Mouse (Mus musculus) embryonic facial prominence, embryonic 15.5 days (tissue): ENCODE data around the gene Phf11a. TPM values are rescaled to one million over a fixed set of nuclear protein-coding genes. Genes with fewer than 3 reads are reported as not detected.

ENCODE experiments used
- ATAC-seq: fragments of 200-750 bp; cut with Nextera tagmentation; 2 replicates; pipeline ENCODE4 v1.8.0; 2017; ENCODE audit warnings: low read depth, moderate TSS enrichment; ENCODE audit not compliant: insufficient number of reproducible peaks, low FRiP score, low TSS enrichment
- H3K27ac ChIP-seq: fragments of 300-500 bp; sonication (generic); replicated peaks from 2 replicates; pipeline ENCODE4 v1.5.1; 2015; ENCODE audit warnings: mild to moderate bottlenecking, inconsistent platforms
- H3K27me3 ChIP-seq: fragments of 300-500 bp; sonication (generic); 2 replicates; pipeline ENCODE4 v1.6.1; 2015; ENCODE audit warnings: inconsistent platforms
- H3K36me3 ChIP-seq: fragments of 300-500 bp; sonication (generic); 2 replicates; pipeline ENCODE4 v1.6.1; 2015; ENCODE audit warnings: mild to moderate bottlenecking, inconsistent platforms
- H3K4me1 ChIP-seq: fragments of 300-500 bp; sonication (generic); 2 replicates; pipeline ENCODE4 v1.6.1; 2015; ENCODE audit warnings: inconsistent platforms
- H3K4me2 ChIP-seq: fragments of 300-500 bp; sonication (generic); replicated peaks from 2 replicates; pipeline ENCODE4 v1.6.1; 2015; ENCODE audit warnings: mild to moderate bottlenecking, inconsistent platforms
- H3K4me3 ChIP-seq: fragments of 300-500 bp; sonication (generic); replicated peaks from 2 replicates; pipeline ENCODE4 v1.5.1; 2015; ENCODE audit warnings: mild to moderate bottlenecking, inconsistent platforms
- H3K9ac ChIP-seq: fragments of 300-500 bp; sonication (generic); 2 replicates; pipeline ENCODE4 v1.6.1; 2015; ENCODE audit warnings: inconsistent platforms
- H3K9me3 ChIP-seq: fragments of 300-500 bp; sonication (generic); replicated peaks from 2 replicates; pipeline ENCODE4 v1.6.1; 2016; ENCODE audit warnings: inconsistent platforms
- WGBS: fragments of 180-500 bp; shearing (Covaris S2); methylation state at CpG from one replicate; pipeline ENCODE4 v1.1.7; 2015; 5-methylcytosine and 5-hydroxymethylcytosine counted together
- polyA plus RNA-seq: library from polyadenylated mRNA; unstranded; fragments of >200 nt; fragmentation: Nextera tagmentation; extraction: Ambion mirVana; gene quantifications from 2 replicates; pipeline ENCODE4 v1.2.1, GENCODE M21; 2015

Gene Phf11a
- polyA plus RNA-seq, 1 experiment from 2014 or later: not detected

DNA sequence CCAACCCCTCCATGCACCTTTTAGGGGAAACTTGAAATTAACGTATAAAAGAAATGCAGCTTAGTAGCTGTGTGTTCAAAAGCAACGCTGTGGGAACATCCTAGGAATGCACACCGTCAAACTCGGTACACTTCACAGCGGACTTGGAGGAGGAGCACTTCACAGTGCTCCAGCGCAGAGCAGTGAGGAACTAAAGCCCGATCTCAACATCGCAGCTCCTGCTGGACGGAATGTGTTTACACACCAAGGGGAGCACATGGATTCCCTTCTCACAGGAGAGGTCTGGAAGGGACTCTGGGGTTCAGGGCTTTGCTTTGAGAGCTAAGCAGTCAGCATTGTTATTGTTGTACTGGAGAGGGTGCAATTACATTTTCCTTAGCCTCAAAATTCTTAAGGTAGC lies 63.7 kb downstream of the Phf11a start:
- Histone ChIP-seq H3K9ac (no peak overlapping the region), H3K9me3 (no peaks in the 10 kb centered on the region), H3K4me1 (no peaks in the 10 kb centered on the region), H3K4me2 (no peak overlapping the region), H3K36me3 (peaks cover 89% of the 10 kb centered on the region), H3K4me3 (no peak overlapping the region), H3K27ac (no peak overlapping the region), H3K27me3 (no peaks in the 10 kb centered on the region)
- 95% methylated on average over 9 of the region's 9 CpGs for WGBS
- ATAC-seq: no peak

DNA sequence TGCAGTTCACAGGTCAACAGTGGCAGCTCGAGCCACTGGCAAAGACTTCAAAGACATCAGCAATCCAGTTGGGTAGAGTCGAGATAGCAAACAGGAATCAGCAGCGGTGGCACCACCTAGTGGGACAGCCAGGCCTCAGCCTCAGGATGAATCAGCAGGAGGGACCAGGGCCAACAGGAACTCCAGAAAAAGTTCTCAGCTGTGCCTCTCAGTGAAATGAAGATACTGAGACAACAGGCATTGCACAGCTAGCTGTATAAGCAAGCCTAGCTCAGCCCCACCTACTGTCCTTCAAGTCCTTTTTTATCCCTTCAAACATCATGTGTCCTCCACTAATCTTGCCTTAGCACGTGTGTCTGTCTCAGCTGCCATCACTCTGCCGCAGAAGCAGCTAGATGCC lies 65.3 kb downstream of the Phf11a start:
- Histone ChIP-seq H3K9ac (no peak overlapping the region), H3K4me3 (no peak overlapping the region), H3K4me1 (no peaks in the 10 kb centered on the region), H3K36me3 (peaks cover 86% of the 10 kb centered on the region), H3K9me3 (no peaks in the 10 kb centered on the region), H3K4me2 (no peak overlapping the region), H3K27me3 (no peaks in the 10 kb centered on the region), H3K27ac (no peak overlapping the region)
- ATAC-seq: no peak
- WGBS: 66% methylated on average over 5 of the region's 5 CpGs

DNA sequence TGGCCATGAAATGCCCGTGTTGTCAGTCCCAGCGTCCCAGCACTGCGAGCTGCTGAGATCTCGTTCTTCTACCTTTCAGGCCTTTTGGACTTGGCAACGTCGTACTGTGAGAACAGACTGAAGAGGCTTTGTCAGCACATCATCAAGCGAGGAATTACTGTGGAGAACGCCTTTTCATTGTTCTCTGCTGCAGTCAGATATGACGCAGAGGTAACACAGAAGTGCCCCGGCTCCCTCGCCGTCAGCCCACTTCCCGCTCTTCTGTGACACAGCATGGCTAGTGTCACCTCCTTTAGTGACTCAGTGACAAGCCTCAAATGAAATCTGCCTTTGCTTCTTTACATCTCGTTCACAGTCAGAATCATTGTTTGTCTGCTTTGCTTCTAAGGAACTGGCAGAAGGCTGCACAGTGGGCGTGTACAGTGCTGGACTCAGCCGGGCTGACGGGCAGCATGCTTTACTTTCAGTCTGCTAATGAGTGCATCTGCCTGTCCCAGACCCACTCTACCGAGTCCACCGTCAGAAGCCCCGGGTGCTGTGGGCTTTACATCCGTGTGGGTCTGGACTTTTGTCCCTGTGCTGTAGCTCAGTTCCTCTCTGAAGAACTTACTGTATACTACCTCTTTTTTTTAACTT lies 66.9 kb downstream of the Phf11a start:
- WGBS: 94% methylated on average over 21 of the region's 21 CpGs
- Histone ChIP-seq H3K4me3 (no peak overlapping the region), H3K9ac (no peak overlapping the region), H3K9me3 (no peaks in the 10 kb centered on the region), H3K27ac (no peak overlapping the region), H3K4me2 (no peak overlapping the region), H3K4me1 (no peaks in the 10 kb centered on the region), H3K36me3 (peaks cover 86% of the 10 kb centered on the region), H3K27me3 (no peaks in the 10 kb centered on the region)
- ATAC-seq: no peak

DNA sequence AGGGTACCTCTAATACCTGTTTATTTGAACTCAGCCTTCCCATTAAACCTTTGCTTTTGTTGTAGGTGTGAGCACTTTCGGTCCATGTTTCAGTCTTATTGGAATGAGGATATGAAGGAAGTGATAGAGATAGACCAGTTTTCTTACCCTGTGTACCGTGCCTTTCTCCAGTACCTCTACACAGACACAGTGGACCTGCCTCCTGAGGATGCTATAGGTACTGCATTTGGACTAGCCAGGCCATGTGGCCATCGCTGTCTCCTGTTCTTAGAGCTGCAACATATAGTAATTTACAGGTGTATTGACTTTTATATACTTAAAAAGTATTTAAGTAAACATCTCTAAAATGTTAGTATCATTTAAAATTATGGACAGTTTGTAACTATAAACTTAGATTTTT lies 67.5 kb downstream of the Phf11a start:
- no peaks in the 10 kb centered on the region for H3K4me1 ChIP-seq
- H3K9me3 ChIP-seq: no peaks in the 10 kb centered on the region
- no peak overlapping the region for H3K4me3 ChIP-seq
- no peak overlapping the region for H3K4me2 ChIP-seq
- no peak for ATAC-seq
- no peak overlapping the region for H3K9ac ChIP-seq
- peaks cover 83% of the 10 kb centered on the region for H3K36me3 ChIP-seq
- WGBS: 92% methylated on average over 3 of the region's 3 CpGs
- no peak overlapping the region for H3K27ac ChIP-seq
- no peaks in the 10 kb centered on the region for H3K27me3 ChIP-seq

Other genes starting within 250 kb of the Phf11a start
- not detected in 2 replicates for gene 1700129C05Rik, start 154.6 kb downstream of the Phf11a start, polyA plus RNA-seq
- not detected in 2 replicates for gene Gm5142, start 118.8 kb downstream of the Phf11a start, polyA plus RNA-seq
- gene Rcbtb1, start 96.3 kb downstream of the Phf11a start, polyA plus RNA-seq: 44.5 and 48.3 TPM in 2 replicates
- gene Gm6904, start 37.3 kb downstream of the Phf11a start, polyA plus RNA-seq: not detected in 2 replicates
- gene Phf11b, start 43.8 kb upstream of the Phf11a start, polyA plus RNA-seq: 0.85 and 1.1 TPM in 2 replicates
- gene Phf11d, start 67.9 kb upstream of the Phf11a start, polyA plus RNA-seq: 1.9 and 2.0 TPM in 2 replicates
- gene Phf11c, start 97.9 kb upstream of the Phf11a start, polyA plus RNA-seq: 0.46 and 0.51 TPM in 2 replicates
- gene Setdb2, start 143.4 kb upstream of the Phf11a start, polyA plus RNA-seq: 9.2 and 10.0 TPM in 2 replicates
- gene Cab39l, start 143.4 kb upstream of the Phf11a start, polyA plus RNA-seq: 34.9 and 39.8 TPM in 2 replicates